In the genomic region with DNA sequence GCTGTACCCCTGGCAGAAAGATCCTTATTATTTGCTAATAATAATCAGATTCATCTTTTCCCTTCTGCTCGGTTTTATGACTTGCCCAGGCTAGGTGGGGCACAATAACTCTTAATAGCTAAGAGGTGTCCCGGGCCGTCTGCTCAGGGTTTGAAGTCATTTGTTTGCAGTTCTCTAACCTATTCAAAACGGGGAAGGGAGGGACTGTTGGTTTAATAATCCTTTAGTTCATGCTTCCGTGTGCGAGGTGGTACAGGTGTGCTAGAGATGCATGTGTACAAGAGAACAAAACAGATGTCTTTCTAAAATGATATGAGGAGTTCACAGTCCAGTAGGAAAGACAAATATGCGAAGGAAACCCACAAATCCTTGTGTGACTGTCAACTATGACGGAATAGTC, we compare ENCODE assay signal across 31 mouse cellular contexts. TPM values are rescaled to one million over a fixed set of nuclear protein-coding genes. Genes with fewer than 3 reads are reported as not detected.
DNase-seq lines count a peak whose midpoint lies in the region; ATAC-seq and TF ChIP-seq lines count a peak whose summit lies in the region.
"Had no signal": no experiment of that assay in that cellular context is flagged by ENCODE, and none has a peak within 500 bp of the region (broad histone marks: within the 10 kb centered on the region; RNA-seq: fewer than 3 reads in every experiment).

No protein-coding gene starts in this region.

- H3K4me2 ChIP-seq in heart, embryonic 12.5 days = no peak overlapping the region
- H3K4me2 ChIP-seq in intestine, embryonic 14.5 days (ENCODE audit: low read length) = no peak overlapping the region
- peak overlapping the region; percentile 28 for H3K4me2 ChIP-seq in intestine, postnatal 0 days (replicated peaks; ENCODE audit: low read depth)
- H3K4me2 ChIP-seq in stomach, embryonic 15.5 days = peak overlapping the region; percentile 19; the same call in 1 of the 2 replicates
- H3K4me2 ChIP-seq: embryonic facial prominence, embryonic 12.5 days; embryonic facial prominence, embryonic 15.5 days; forebrain, embryonic 12.5 days; forebrain, embryonic 15.5 days; heart, embryonic 13.5 days; hindbrain, embryonic 14.5 days had no signal

- ATAC-seq in heart, embryonic 12.5 days (ENCODE audit: insufficient number of reproducible peaks, low FRiP score) = no peak
- ATAC-seq in intestine, embryonic 14.5 days (replicated peaks; ENCODE audit: low FRiP score, low TSS enrichment, low read depth) = peak; percentile 34; the same call in 1 of the 2 replicates
- ATAC-seq in intestine, postnatal 0 days = peak; percentile 57
- ATAC-seq in stomach, embryonic 15.5 days (ENCODE audit: insufficient read depth, low FRiP score, low read depth) = peak; percentile 57
- ATAC-seq: forebrain, embryonic 15.5 days; hindbrain, postnatal 0 days had no signal

- no peak for TF ChIP-seq CTCF in intestine, postnatal 0 days (IDR thresholded peaks at IDR 0.05; ENCODE audit: low read depth)

- no peak overlapping the region for H3K4me3 ChIP-seq in heart, embryonic 12.5 days
- H3K4me3 ChIP-seq in intestine, embryonic 14.5 days (ENCODE audit: low read depth, low read length) = no peak overlapping the region
- H3K4me3 ChIP-seq in intestine, postnatal 0 days (ENCODE audit: low read depth, low read length) = no peak overlapping the region
- no peak overlapping the region for H3K4me3 ChIP-seq in stomach, embryonic 15.5 days (replicated peaks)
- H3K4me3 ChIP-seq: embryonic facial prominence, embryonic 12.5 days; embryonic facial prominence, embryonic 15.5 days; forebrain, embryonic 12.5 days; forebrain, embryonic 15.5 days; gastrocnemius, adult 2 months; heart, embryonic 13.5 days had no signal

- peaks cover 16% of the 10 kb centered on the region for H3K36me3 ChIP-seq in heart, embryonic 12.5 days
- peaks cover 14% of the 10 kb centered on the region; the same call in 1 of the 2 replicates for H3K36me3 ChIP-seq in intestine, embryonic 14.5 days (ENCODE audit: control insufficient read depth, insufficient read depth, low read length)
- peaks cover 6% of the 10 kb centered on the region for H3K36me3 ChIP-seq in intestine, postnatal 0 days (ENCODE audit: control insufficient read depth, insufficient read depth)
- H3K36me3 ChIP-seq in stomach, embryonic 15.5 days = peaks cover 13% of the 10 kb centered on the region

- DNase-seq in heart, adult 11 months = peak; percentile 71
- DNase-seq in intestine, embryonic 14.5 days (ENCODE audit: low spot score) = no peak
- no peak for DNase-seq in gastrocnemius, adult 18-20 months (ENCODE audit: low spot score)
- DNase-seq in urinary bladder, postnatal 4 days (ENCODE audit: low spot score in 2 of 2) = no peak
- DNase-seq in cerebellum, adult 9-11 months = no peak
- DNase-seq: adrenal gland, postnatal 10 days; adrenal gland, postnatal 36 days; cerebellum, adult 18-20 months; cerebellum, adult 9-10 months; cerebellum, postnatal 25 days; gastrocnemius, adult 2 months; gastrocnemius, postnatal 14 days; heart, adult 18-20 months; heart, postnatal 14 days; heart, postnatal 4 days had no signal

- no peaks in the 10 kb centered on the region for H3K9me3 ChIP-seq in heart, embryonic 12.5 days (replicated peaks)
- peaks cover 7% of the 10 kb centered on the region; the same call in 1 of the 2 replicates for H3K9me3 ChIP-seq in intestine, embryonic 14.5 days (ENCODE audit: control insufficient read depth, low read length)
- H3K9me3 ChIP-seq in intestine, postnatal 0 days (ENCODE audit: control insufficient read depth) = no peaks in the 10 kb centered on the region
- H3K9me3 ChIP-seq in stomach, embryonic 15.5 days = no peaks in the 10 kb centered on the region
- H3K9me3 ChIP-seq: embryonic facial prominence, embryonic 12.5 days; embryonic facial prominence, embryonic 15.5 days; forebrain, embryonic 12.5 days; forebrain, embryonic 15.5 days; heart, embryonic 13.5 days had no signal

- no peak overlapping the region for H3K9ac ChIP-seq in heart, embryonic 12.5 days
- no peak overlapping the region for H3K9ac ChIP-seq in intestine, embryonic 14.5 days (ENCODE audit: low read length)
- H3K9ac ChIP-seq in intestine, postnatal 0 days (ENCODE audit: low read depth, low read length) = no peak overlapping the region
- H3K9ac ChIP-seq in stomach, embryonic 15.5 days = no peak overlapping the region
- H3K9ac ChIP-seq: embryonic facial prominence, embryonic 12.5 days; embryonic facial prominence, embryonic 15.5 days; forebrain, embryonic 12.5 days; forebrain, embryonic 15.5 days; heart, embryonic 13.5 days; hindbrain, embryonic 14.5 days had no signal

- H3K4me1 ChIP-seq in heart, embryonic 12.5 days (replicated peaks) = peaks cover 27% of the 10 kb centered on the region
- peaks cover 58% of the 10 kb centered on the region for H3K4me1 ChIP-seq in intestine, embryonic 14.5 days (replicated peaks; ENCODE audit: control insufficient read depth, insufficient read depth, low read length)
- H3K4me1 ChIP-seq in intestine, postnatal 0 days (replicated peaks; ENCODE audit: control insufficient read depth, insufficient read depth, low read length) = peaks cover 8% of the 10 kb centered on the region
- H3K4me1 ChIP-seq in stomach, embryonic 15.5 days = peaks cover 18% of the 10 kb centered on the region

- H3K27me3 ChIP-seq in heart, embryonic 12.5 days (replicated peaks) = no peaks in the 10 kb centered on the region
- no peaks in the 10 kb centered on the region for H3K27me3 ChIP-seq in intestine, embryonic 14.5 days (replicated peaks; ENCODE audit: control insufficient read depth, insufficient read depth, low read length)
- no peaks in the 10 kb centered on the region for H3K27me3 ChIP-seq in intestine, postnatal 0 days (replicated peaks; ENCODE audit: control insufficient read depth, insufficient read depth, low read length)
- no peaks in the 10 kb centered on the region for H3K27me3 ChIP-seq in stomach, embryonic 15.5 days (replicated peaks)
- H3K27me3 ChIP-seq: embryonic facial prominence, embryonic 12.5 days; embryonic facial prominence, embryonic 15.5 days; forebrain, embryonic 12.5 days; forebrain, embryonic 15.5 days; heart, embryonic 13.5 days had no signal

- no peak overlapping the region for H3K27ac ChIP-seq in heart, embryonic 12.5 days (ENCODE audit: poor library complexity, severe bottlenecking)
- peak overlapping the region; percentile 68; the same call in 1 of the 2 replicates for H3K27ac ChIP-seq in intestine, embryonic 14.5 days (ENCODE audit: low read depth)
- H3K27ac ChIP-seq in intestine, postnatal 0 days (ENCODE audit: low read depth, low read length) = peak overlapping the region; percentile 77
- peak overlapping the region; percentile 88 for H3K27ac ChIP-seq in stomach, embryonic 15.5 days
- H3K27ac ChIP-seq: embryonic facial prominence, embryonic 12.5 days; embryonic facial prominence, embryonic 15.5 days; forebrain, embryonic 12.5 days; forebrain, embryonic 15.5 days; gastrocnemius, adult 2 months; heart, embryonic 13.5 days; hindbrain, embryonic 14.5 days; hindbrain, postnatal 0 days had no signal

- WGBS in heart, embryonic 12.5 days = 84% methylated on average over 8 of the region's 8 CpGs
- 60% methylated on average over 8 of the region's 8 CpGs for WGBS in intestine, embryonic 14.5 days
- WGBS in intestine, postnatal 0 days = 38% methylated on average over 8 of the region's 8 CpGs
- WGBS in stomach, embryonic 15.5 days = 68% methylated on average over 8 of the region's 8 CpGs

RNA-seq across cellular contexts. Expression of a gene that starts 6.3 kb away (rescaled TPM):
- 8.4 and 8.6 TPM in 2 replicates for polyA plus RNA-seq in heart, embryonic 12.5 days (2016; fragmentation: Nextera tagmentation; extraction: Ambion mirVana)
- 23.9 and 24.2 TPM in 2 replicates for polyA plus RNA-seq in intestine, embryonic 14.5 days (2014; fragmentation: Nextera tagmentation; extraction: Ambion mirVana)
- polyA plus RNA-seq in intestine, postnatal 0 days (2015; fragmentation: Nextera tagmentation; extraction: Ambion mirVana) = 12.9 and 13.2 TPM in 2 replicates
- polyA plus RNA-seq in stomach, embryonic 15.5 days (2015; fragmentation: Nextera tagmentation; extraction: Ambion mirVana) = 26.2 and 30.0 TPM in 2 replicates
- total RNA-seq in gastrocnemius, adult 18-20 months (2021) = 1 to 10 TPM in 1 of 2 experiments, under 1 TPM in 1; 0.87 to 1.3 TPM

RNA-seq across cellular contexts. Expression of a gene that starts 7.5 kb away (rescaled TPM):
- 11.2 and 12.0 TPM in 2 replicates for polyA plus RNA-seq in heart, embryonic 12.5 days (2016; fragmentation: Nextera tagmentation; extraction: Ambion mirVana)
- polyA plus RNA-seq in intestine, embryonic 14.5 days (2014; fragmentation: Nextera tagmentation; extraction: Ambion mirVana) = 29.7 and 33.5 TPM in 2 replicates
- 6.9 and 8.5 TPM in 2 replicates for polyA plus RNA-seq in intestine, postnatal 0 days (2015; fragmentation: Nextera tagmentation; extraction: Ambion mirVana)
- polyA plus RNA-seq in stomach, embryonic 15.5 days (2015; fragmentation: Nextera tagmentation; extraction: Ambion mirVana) = 17.7 and 21.6 TPM in 2 replicates
- total RNA-seq in gastrocnemius, adult 18-20 months (2021) = 1 to 10 TPM; 2.8 to 4.1 TPM

RNA-seq across cellular contexts. Expression of a gene that starts 11.8 kb away (rescaled TPM):
- polyA plus RNA-seq in heart, embryonic 12.5 days (2016; fragmentation: Nextera tagmentation; extraction: Ambion mirVana) = not detected in 2 replicates
- polyA plus RNA-seq in intestine, embryonic 14.5 days (2014; fragmentation: Nextera tagmentation; extraction: Ambion mirVana) = not detected in 2 replicates
- not detected in 2 replicates for polyA plus RNA-seq in intestine, postnatal 0 days (2015; fragmentation: Nextera tagmentation; extraction: Ambion mirVana)
- not detected in 2 replicates for polyA plus RNA-seq in stomach, embryonic 15.5 days (2015; fragmentation: Nextera tagmentation; extraction: Ambion mirVana)
- not detected for total RNA-seq in gastrocnemius, adult 18-20 months (2021)
- total RNA-seq: adrenal gland, adult 18-20 months; adrenal gland, postnatal 10 days; adrenal gland, postnatal 36 days; common myeloid progenitor, adult 5-6 weeks; ES-E14; gastrocnemius, adult 2 months; gastrocnemius, postnatal 14 days; gastrocnemius, postnatal 4 days; heart, adult 18-20 months; heart, postnatal 14 days; heart, postnatal 4 days; hindbrain, postnatal 0 days had no signal
- polyA plus RNA-seq: embryonic facial prominence, embryonic 15.5 days; forebrain, embryonic 12.5 days; forebrain, embryonic 15.5 days; heart, embryonic 13.5 days; heart, embryonic 16.5 days; hindbrain, embryonic 11.5 days; hindbrain, embryonic 14.5 days; hindbrain, postnatal 0 days had no signal

Comparison
In these comparisons a context has a peak if more than half of its experiments do, and no peak if none do; other contexts are left out.
1. H3K4me2 ChIP-seq: peak in intestine, postnatal 0 days (single experiment) and stomach, embryonic 15.5 days (single experiment); none in heart, embryonic 12.5 days (single experiment) and intestine, embryonic 14.5 days (single experiment).